Mouse (Mus musculus) stomach, postnatal 0 days (tissue): ENCODE measurements around the gene Prl7d1. TPM values are rescaled to one million over a fixed set of nuclear protein-coding genes. Genes with fewer than 3 reads are reported as not detected.

Source experiments
- ATAC-seq: fragments of 200-750 bp; cut with Nextera tagmentation; 2 replicates; pipeline ENCODE4 v1.8.0; 2017; ENCODE audit not compliant: low FRiP score, low TSS enrichment
- DNase-seq: peaks from one replicate; pipeline ENCODE4 v3.0.0-alpha.2; 2016; ENCODE audit warnings: low spot score
- H3K27ac ChIP-seq: fragments of 300-500 bp; sonication (generic); replicated peaks from 2 replicates; pipeline ENCODE4 v1.5.1; 2014; ENCODE audit warnings: mild to moderate bottlenecking, control low read depth
- H3K27me3 ChIP-seq: fragments of 300-500 bp; sonication (generic); 2 replicates; pipeline ENCODE4 v1.6.1; 2014; ENCODE audit warnings: low read length; ENCODE audit not compliant: control insufficient read depth, insufficient read depth
- H3K36me3 ChIP-seq: fragments of 300-500 bp; sonication (generic); 2 replicates; pipeline ENCODE4 v1.6.1; 2014; ENCODE audit warnings: low read length, mixed read lengths; ENCODE audit not compliant: control insufficient read depth, insufficient read depth
- H3K4me1 ChIP-seq: fragments of 300-500 bp; sonication (generic); replicated peaks from 2 replicates; pipeline ENCODE4 v1.6.1; 2014; ENCODE audit warnings: antibody characterized with exemption; ENCODE audit not compliant: control insufficient read depth, insufficient read depth
- H3K4me2 ChIP-seq: fragments of 300-500 bp; sonication (generic); replicated peaks from 2 replicates; pipeline ENCODE4 v1.6.1; 2014; ENCODE audit warnings: low read depth, mild to moderate bottlenecking, control low read depth, moderate library complexity
- H3K4me3 ChIP-seq: fragments of 300-500 bp; sonication (generic); 2 replicates; pipeline ENCODE4 v1.5.1; 2014; ENCODE audit warnings: low read depth, low read length, control low read depth
- H3K9ac ChIP-seq: fragments of 300-500 bp; sonication (generic); 2 replicates; pipeline ENCODE4 v1.6.1; 2014; ENCODE audit warnings: mild to moderate bottlenecking, low read length, control low read depth, mixed read lengths
- H3K9me3 ChIP-seq: fragments of 300-500 bp; sonication (generic); 2 replicates; pipeline ENCODE4 v1.6.1; 2016; ENCODE audit warnings: low read length; ENCODE audit not compliant: control insufficient read depth
- CTCF ChIP-seq: IDR thresholded peaks from 2 replicates; pipeline ENCODE4 v1.5.1; 2016; ENCODE audit warnings: antibody characterized with exemption, low read depth, mild to moderate bottlenecking, moderate library complexity
- EP300 ChIP-seq: optimal IDR thresholded peaks from 2 replicates; pipeline ENCODE3; 2016; ENCODE audit warnings: antibody characterized with exemption
- WGBS: fragments of 180-500 bp; shearing (Covaris S2); extraction: QIAGEN DNeasy Blood & Tissue Kit; methylation state at CpG from one replicate; pipeline ENCODE4 v1.1.7; 2014; 5-methylcytosine and 5-hydroxymethylcytosine counted together
- polyA plus RNA-seq: library from polyadenylated mRNA; unstranded; fragments of >200 nt; fragmentation: Nextera tagmentation; extraction: Ambion mirVana; gene quantifications from 2 replicates; pipeline ENCODE4 v1.2.1, GENCODE M21; 2015

Gene Prl7d1
- polyA plus RNA-seq, 1 experiment from 2014 or later, result not detected

DNA sequence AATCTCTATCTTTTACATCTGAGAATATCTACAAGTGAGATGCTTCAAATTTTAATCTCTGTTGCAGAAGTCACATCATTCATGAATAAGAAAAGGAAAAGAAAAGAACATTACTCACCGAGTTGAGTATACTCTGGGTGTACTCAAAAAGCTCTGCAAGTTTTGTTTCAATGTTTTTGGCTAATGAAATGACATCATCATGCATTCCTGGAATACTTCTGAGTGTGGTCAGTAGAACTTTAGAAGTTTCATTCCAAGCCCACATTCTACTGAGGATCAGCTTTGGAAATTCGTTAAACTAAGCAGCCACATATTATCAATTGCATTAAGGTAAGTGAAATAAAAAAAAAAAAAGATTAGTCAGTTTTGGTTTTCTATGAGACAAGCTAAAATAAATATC lies 55.8 kb downstream of the Prl7d1 start:
- Histone ChIP-seq H3K4me1 (no peaks in the 10 kb centered on the region), H3K4me2 (no peak overlapping the region), H3K9ac (no peak overlapping the region), H3K27ac (no peak overlapping the region), H3K27me3 (no peaks in the 10 kb centered on the region), H3K36me3 (no peaks in the 10 kb centered on the region), H3K4me3 (no peak overlapping the region), H3K9me3 (no peaks in the 10 kb centered on the region)
- no peak for TF ChIP-seq EP300
- no peak for TF ChIP-seq CTCF
- ATAC-seq, result no peak
- no peak for DNase-seq
- 71% methylated on average over 2 of the region's 2 CpGs for WGBS

Other genes starting within 250 kb of the Prl7d1 start
- gene Prl8a8, start 203.5 kb downstream of the Prl7d1 start, polyA plus RNA-seq, result not detected in 2 replicates
- gene Prl8a9, start 152.1 kb downstream of the Prl7d1 start, polyA plus RNA-seq, result not detected in 2 replicates
- gene Prl8a1, start 134.6 kb downstream of the Prl7d1 start, polyA plus RNA-seq, result not detected in 2 replicates
- gene Prl7b1, start 106.2 kb downstream of the Prl7d1 start, polyA plus RNA-seq, result not detected in 2 replicates
- not detected in 2 replicates for gene Prl7a1, start 74.2 kb downstream of the Prl7d1 start, polyA plus RNA-seq
- not detected in 2 replicates for gene Prl7a2, start 48.7 kb downstream of the Prl7d1 start, polyA plus RNA-seq
- not detected in 2 replicates for gene Prl7c1, start 64.1 kb upstream of the Prl7d1 start, polyA plus RNA-seq
- gene Prl2a1, start 84.9 kb upstream of the Prl7d1 start, polyA plus RNA-seq, result not detected in 2 replicates
- gene Prl2c1, start 132.6 kb upstream of the Prl7d1 start, polyA plus RNA-seq, result not detected in 2 replicates